10 mouse cellular contexts compared by ENCODE assay signal in the genomic region with DNA sequence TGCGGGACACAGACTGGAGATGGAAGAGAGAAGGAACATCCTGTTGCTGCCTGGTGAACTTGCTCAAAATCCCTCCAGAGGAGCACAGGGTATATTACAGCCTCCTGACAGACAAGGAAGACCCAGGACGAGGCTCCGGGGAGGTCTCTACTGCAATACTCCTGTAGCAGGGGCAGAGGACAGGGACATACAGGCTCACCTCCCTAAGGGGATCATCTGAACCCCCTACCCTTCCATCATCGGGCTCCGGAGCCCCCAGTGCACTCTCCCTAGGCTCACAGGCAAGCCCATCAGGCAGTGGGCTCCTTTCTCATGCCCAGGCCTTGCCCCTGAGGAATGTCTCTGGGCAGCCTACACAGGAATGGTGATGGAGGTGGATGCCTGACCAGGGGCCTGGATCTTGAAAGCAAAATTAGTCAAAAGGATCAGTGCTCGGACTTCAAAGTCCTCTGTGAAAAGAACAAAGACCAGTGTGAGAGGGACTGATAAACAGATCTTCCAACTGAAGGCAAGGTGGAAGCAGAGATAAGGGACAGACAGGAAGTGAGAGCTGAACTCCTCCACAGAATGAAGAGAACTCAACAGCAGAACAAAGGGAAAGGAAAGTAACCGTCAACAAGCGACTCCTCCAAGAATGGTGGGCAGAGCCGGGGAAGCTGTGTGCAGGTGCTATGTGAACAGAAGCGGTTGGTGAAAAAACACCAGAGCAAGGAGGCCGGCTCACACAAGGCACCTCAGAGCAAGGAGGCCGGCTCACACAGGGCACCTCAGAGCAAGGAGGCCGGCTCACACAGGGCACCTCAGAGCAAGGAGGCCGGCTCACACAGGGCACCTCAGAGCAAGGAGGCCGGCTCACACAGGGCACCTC. TPM values are rescaled to one million over a fixed set of nuclear protein-coding genes. Genes with fewer than 3 reads are reported as not detected.
A peak's percentile ranks its signal among the peaks of the same experiment; 100 is the strongest.
DNase-seq lines count a peak whose midpoint lies in the region; ATAC-seq lines count a peak whose summit lies in the region.
"Had no signal": no experiment of that assay in that cellular context is flagged by ENCODE, and none has a peak within 500 bp of the region (broad histone marks: within the 10 kb centered on the region; RNA-seq: fewer than 3 reads in every experiment).

No protein-coding gene starts in this region.

- H3K4me3 ChIP-seq in lung, embryonic 16.5 days (ENCODE audit: low read length) = no peak overlapping the region
- H3K4me3 ChIP-seq in limb, embryonic 10.5 days = no peak overlapping the region

- peak overlapping the region; percentile 77 for H3K27ac ChIP-seq in lung, embryonic 16.5 days (ENCODE audit: low read length)
- H3K27ac ChIP-seq in limb, embryonic 10.5 days = peak overlapping the region; percentile 46; the same call in 1 of the 2 replicates

- no peak overlapping the region; the same call in 1 of the 2 replicates for H3K9ac ChIP-seq in lung, embryonic 16.5 days (ENCODE audit: low read length)

- no peaks in the 10 kb centered on the region for H3K27me3 ChIP-seq in lung, embryonic 16.5 days (ENCODE audit: control insufficient read depth, insufficient read depth, low read depth, low read length)
- no peaks in the 10 kb centered on the region for H3K27me3 ChIP-seq in limb, embryonic 10.5 days (ENCODE audit: low read depth, poor library complexity, severe bottlenecking)

- H3K9me3 ChIP-seq in lung, embryonic 16.5 days (ENCODE audit: control insufficient read depth, low read length) = no peaks in the 10 kb centered on the region
- H3K9me3 ChIP-seq in limb, embryonic 10.5 days (replicated peaks) = no peaks in the 10 kb centered on the region

- peaks cover 7% of the 10 kb centered on the region for H3K36me3 ChIP-seq in lung, embryonic 16.5 days (ENCODE audit: control insufficient read depth, insufficient read depth, low read length)
- peaks cover 33% of the 10 kb centered on the region; the same call in 1 of the 2 replicates for H3K36me3 ChIP-seq in limb, embryonic 10.5 days

- 44% methylated on average over 15 of the region's 15 CpGs for WGBS in lung, embryonic 16.5 days
- WGBS in limb, embryonic 10.5 days = 61% methylated on average over 15 of the region's 15 CpGs

- peak; percentile 22 for DNase-seq in embryo, embryonic 10 days (ENCODE audit: low spot score)
- no peak for DNase-seq in embryo, embryonic 11 days
- DNase-seq in lung, postnatal 25 days (ENCODE audit: low spot score) = no peak
- no peak for DNase-seq in limb, embryonic 10.5 days (ENCODE audit: low spot score)
- peak; percentile 83 for DNase-seq in thymus, postnatal 14 days
- no peak for DNase-seq in gastrocnemius, postnatal 14 days
- DNase-seq in adrenal gland, adult 18-20 months (ENCODE audit: low spot score in 2 of 2) = no peak
- DNase-seq: kidney, postnatal 25 days; right cerebral cortex, postnatal 25 days had no signal

- peak; percentile 41 for ATAC-seq in lung, embryonic 16.5 days (ENCODE audit: low read depth)

- no peak overlapping the region for H3K4me2 ChIP-seq in lung, embryonic 16.5 days (ENCODE audit: low read depth, low read length)

- intact Hi-C loops in gastrocnemius, postnatal 14 days (cut with DNase I; ENCODE audit: low total_unique reads) = loop anchor here (10.0 kb wide), 1 partner anchor 163 kb away; no protein-coding TSS in a partner anchor

- H3K4me1 ChIP-seq in lung, embryonic 16.5 days (replicated peaks; ENCODE audit: control insufficient read depth, insufficient read depth, low read length) = 0 out of 2 replicates have a peak, but pooled peaks cover 7% of the 10 kb centered on the region
- 0 out of 2 replicates have a peak, but pooled peaks cover 4% of the 10 kb centered on the region for H3K4me1 ChIP-seq in limb, embryonic 10.5 days

RNA-seq across cellular contexts. Expression of a gene that starts 32.3 kb away (rescaled TPM):
- polyA plus RNA-seq in lung, embryonic 16.5 days (2015; fragmentation: Nextera tagmentation; extraction: Ambion mirVana) = 11.0 and 11.3 TPM in 2 replicates
- polyA plus RNA-seq in limb, embryonic 10.5 days (2016; fragmentation: Nextera tagmentation; extraction: Ambion mirVana) = 2.1 and 2.7 TPM in 2 replicates
- total RNA-seq in gastrocnemius, postnatal 14 days (2021) = 10 to 100 TPM; 17.9 to 21.5 TPM
- total RNA-seq in adrenal gland, adult 18-20 months (2021) = 10 to 100 TPM; 28.0 to 29.3 TPM

RNA-seq across cellular contexts. Expression of a gene that starts 41.0 kb away (rescaled TPM):
- 27.2 and 28.4 TPM in 2 replicates for polyA plus RNA-seq in lung, embryonic 16.5 days (2015; fragmentation: Nextera tagmentation; extraction: Ambion mirVana)
- polyA plus RNA-seq in limb, embryonic 10.5 days (2016; fragmentation: Nextera tagmentation; extraction: Ambion mirVana) = 15.4 and 15.6 TPM in 2 replicates
- total RNA-seq in gastrocnemius, postnatal 14 days (2021) = 100 to 1,000 TPM in 1 of 2 experiments, 10 to 100 TPM in 1; 100.0 to 110 TPM
- total RNA-seq in adrenal gland, adult 18-20 months (2021) = 10 to 100 TPM; 40.1 to 74.3 TPM

RNA-seq across cellular contexts. Expression of a gene that starts 47.9 kb away (rescaled TPM):
- polyA plus RNA-seq in lung, embryonic 16.5 days (2015; fragmentation: Nextera tagmentation; extraction: Ambion mirVana) = 58.5 and 63.7 TPM in 2 replicates
- polyA plus RNA-seq in limb, embryonic 10.5 days (2016; fragmentation: Nextera tagmentation; extraction: Ambion mirVana) = 20.7 and 30.2 TPM in 2 replicates
- total RNA-seq in gastrocnemius, postnatal 14 days (2021) = 10 to 100 TPM; 41.7 to 43.6 TPM
- 100 to 1,000 TPM in 1 of 2 experiments, 10 to 100 TPM in 1; 87.0 to 102 TPM for total RNA-seq in adrenal gland, adult 18-20 months (2021)

Comparison
In these comparisons a context has a peak if more than half of its experiments do, and no peak if none do; other contexts are left out.
1. DNase-seq: peak in embryo, embryonic 10 days (single experiment) and thymus, postnatal 14 days (single experiment); none in embryo, embryonic 11 days (single experiment), lung, postnatal 25 days (single experiment), limb, embryonic 10.5 days (single experiment), gastrocnemius, postnatal 14 days (single experiment) and adrenal gland, adult 18-20 months (0 of 2).